Mouse (Mus musculus) liver, adult 2 months (tissue): Measurements from ENCODE around the gene Exoc3l4. TPM values are rescaled to one million over a fixed set of nuclear protein-coding genes. Genes with fewer than 3 reads are reported as not detected.

Experiments
- DNase-seq: peaks from one replicate; pipeline ENCODE4 v3.0.0-alpha.2; 2011; ENCODE audit warnings: low read depth, low spot score; ENCODE audit errors: extremely low read depth
- H3K27ac ChIP-seq: fragments of 200-500 bp; replicated peaks from 2 replicates; pipeline ENCODE4 v1.5.1; 2012; ENCODE audit warnings: low read depth, mild to moderate bottlenecking, control low read depth, inconsistent platforms, low read length; ENCODE audit not compliant: insufficient read depth
- H3K27me3 ChIP-seq: fragments of 200-500 bp; 2 replicates; pipeline ENCODE4 v1.6.1; 2012; ENCODE audit warnings: mild to moderate bottlenecking, moderate library complexity, low read length, inconsistent platforms; ENCODE audit not compliant: control insufficient read depth, insufficient read depth
- H3K36me3 ChIP-seq: fragments of 200-500 bp; 2 replicates; pipeline ENCODE4 v1.6.1; 2012; ENCODE audit warnings: low read length, inconsistent platforms; ENCODE audit not compliant: control insufficient read depth, insufficient read depth
- H3K4me1 ChIP-seq: fragments of 200-500 bp; 2 replicates; pipeline ENCODE4 v1.6.1; 2011; ENCODE audit warnings: low read length; ENCODE audit not compliant: control insufficient read depth, insufficient read depth
- H3K4me3 ChIP-seq: fragments of 200-500 bp; 2 replicates; pipeline ENCODE4 v1.5.1; 2011; ENCODE audit warnings: low read depth, mild to moderate bottlenecking, control low read depth, low read length, moderate library complexity; ENCODE audit not compliant: insufficient read depth
- H3K79me2 ChIP-seq: fragments of 200-500 bp; 2 replicates; pipeline ENCODE4 v1.6.1; 2012; ENCODE audit warnings: inconsistent platforms, mild to moderate bottlenecking, low read length, moderate library complexity; ENCODE audit not compliant: control insufficient read depth, insufficient read depth
- H3K9ac ChIP-seq: fragments of 200-500 bp; 2 replicates; pipeline ENCODE4 v1.6.1; 2012; ENCODE audit warnings: low read depth, mild to moderate bottlenecking, control low read depth, inconsistent platforms, low read length
- CTCF ChIP-seq: fragments of 200-500 bp; IDR thresholded peaks from 2 replicates; pipeline ENCODE4 v1.5.1; 2011; ENCODE audit warnings: low read depth, low read length, control low read depth
- POLR2A ChIP-seq: fragments of 200-500 bp; IDR thresholded peaks from 2 replicates; pipeline ENCODE4 v1.6.1; 2011; ENCODE audit warnings: low read length, control low read depth; ENCODE audit not compliant: insufficient read depth; ENCODE audit errors: extremely low read depth
- WGBS: fragments of 180-500 bp; shearing (Covaris S2); methylation state at CpG from one replicate; pipeline ENCODE4 v1.1.7; 2018; 5-methylcytosine and 5-hydroxymethylcytosine counted together
- polyA plus RNA-seq: library from polyadenylated mRNA; depleted of rRNA; stranded (reverse); fragments of >200 nt; gene quantifications from 2 replicates; pipeline ENCODE4 v1.2.3, GENCODE M21; 2012
- total RNA-seq: library from RNA; depleted of rRNA; stranded (reverse); fragments of >200 nt; gene quantifications from 2 replicates; pipeline ENCODE4 v1.2.3, GENCODE M21; 2014

Exoc3l4 gene
- total and polyA plus RNA-seq, 2 experiments: 1.0 to 3.4 TPM

GRCm38 (mm10) chr12:111375559-111375958 lies 41.3 kb upstream of the Exoc3l4 start:
- Histone ChIP-seq H3K4me3 (peak overlapping the region; percentile 93), H3K9ac (peak overlapping the region; percentile 85), H3K4me1 (peaks cover 19% of the 10 kb centered on the region), H3K27ac (peak overlapping the region; percentile 98), H3K36me3 (no peaks in the 10 kb centered on the region), H3K79me2 (peaks cover 21% of the 10 kb centered on the region), H3K27me3 (no peaks in the 10 kb centered on the region)
- TF ChIP-seq CTCF: no peak
- 0 out of 2 replicates have a peak, but pooled peaks have one; percentile 9 for TF ChIP-seq POLR2A
- DNase-seq: peak; percentile 81
- 2% methylated on average over 12 of the region's 12 CpGs for WGBS

GRCm38 (mm10) chr12:111376053-111376452 lies 40.8 kb upstream of the Exoc3l4 start:
- TF ChIP-seq CTCF (no peak), POLR2A (no peak)
- peaks cover 15% of the 10 kb centered on the region for H3K4me1 ChIP-seq
- no peaks in the 10 kb centered on the region for H3K36me3 ChIP-seq
- 1% methylated on average over 6 of the region's 6 CpGs for WGBS
- peaks cover 16% of the 10 kb centered on the region for H3K79me2 ChIP-seq
- H3K27me3 ChIP-seq: no peaks in the 10 kb centered on the region
- H3K9ac ChIP-seq: peak overlapping the region; percentile 85
- peak; percentile 59 for DNase-seq
- peak overlapping the region; percentile 93 for H3K4me3 ChIP-seq
- H3K27ac ChIP-seq: peak overlapping the region; percentile 98

DNA sequence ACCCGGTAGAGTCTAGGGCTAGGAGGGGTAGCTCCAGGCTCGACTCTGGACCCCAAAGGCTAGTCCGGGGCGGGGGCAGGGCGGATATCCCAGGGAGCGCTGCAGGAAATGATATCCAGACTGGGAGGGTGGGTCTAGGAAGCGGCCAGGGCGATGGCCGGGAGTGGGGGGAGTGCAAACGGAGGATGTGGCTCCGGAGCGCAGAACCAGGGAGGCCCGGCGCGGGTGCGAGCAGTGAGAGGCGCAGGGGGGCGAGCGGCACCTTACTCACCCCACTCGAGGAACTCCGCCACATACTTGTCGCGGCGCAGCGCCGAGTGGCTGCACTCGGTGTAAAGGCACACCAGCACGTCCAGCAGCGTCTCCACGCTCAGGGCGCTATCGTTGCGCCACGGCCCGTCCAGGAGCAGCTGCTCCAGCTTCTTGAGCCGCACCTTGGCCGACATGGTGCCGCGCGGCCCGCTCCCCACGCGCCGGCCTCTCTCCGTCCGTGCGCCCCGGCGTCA lies 39.9 kb upstream of the Exoc3l4 start:
- Histone ChIP-seq H3K4me1 (peaks cover 13% of the 10 kb centered on the region), H3K27ac (peak overlapping the region; percentile 93), H3K36me3 (no peaks in the 10 kb centered on the region), H3K27me3 (no peaks in the 10 kb centered on the region), H3K4me3 (peak overlapping the region; percentile 93), H3K9ac (peak overlapping the region; percentile 96), H3K79me2 (peaks cover 14% of the 10 kb centered on the region)
- under 1% methylated on average over 47 of the region's 49 CpGs for WGBS
- DNase-seq: no peak
- TF ChIP-seq CTCF (no peak), POLR2A (0 out of 2 replicates have a peak, but pooled peaks have one; percentile 40)

DNA sequence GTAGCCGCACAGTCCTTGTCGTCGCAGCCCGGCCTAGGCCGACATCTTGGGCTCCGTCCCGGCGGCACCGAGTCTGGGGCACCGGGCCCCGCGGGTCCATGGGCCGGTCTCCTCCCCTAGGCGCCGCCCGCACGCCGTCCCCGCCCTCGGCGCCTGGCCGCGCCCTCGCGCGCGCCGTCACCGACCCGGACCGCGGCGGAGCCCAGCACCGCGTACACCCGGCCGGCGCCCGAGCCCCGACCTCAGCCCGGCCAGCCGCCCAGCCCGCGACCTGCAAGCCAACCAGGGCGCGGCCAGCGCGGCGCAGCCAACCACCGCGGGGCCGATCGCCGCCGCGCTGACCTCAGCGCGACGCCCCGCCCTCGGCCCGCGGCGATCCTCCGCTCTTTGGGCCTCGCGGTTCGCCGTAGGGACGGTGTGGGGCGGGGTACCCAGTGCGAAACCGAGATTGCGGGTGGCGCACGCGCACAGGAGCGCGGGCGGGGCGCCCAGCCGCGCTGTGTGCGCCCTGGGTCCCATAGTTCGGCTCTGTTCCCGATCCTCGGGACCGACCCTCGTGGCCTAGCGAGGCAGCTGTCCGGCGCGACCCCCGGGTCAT lies 39.3 kb upstream of the Exoc3l4 start, which contains the start of gene Cdc42bpb:
Gene Cdc42bpb (minus strand): TSS at position 343 of the 598 bp plus-strand sequence.
- H3K9ac ChIP-seq: peak within 1 kb of the TSS; percentile 96
- DNase-seq: peak; percentile 75
- peaks cover 14% of the 10 kb centered on the region for H3K79me2 ChIP-seq
- 2% methylated on average over 94 of the region's 94 CpGs for WGBS
- no peaks in the 10 kb centered on the region for H3K36me3 ChIP-seq
- H3K4me1 ChIP-seq: peaks cover 12% of the 10 kb centered on the region
- H3K27ac ChIP-seq: peak within 1 kb of the TSS; percentile 93
- H3K4me3 ChIP-seq: peak within 1 kb of the TSS; percentile 93
- no peaks in the 10 kb centered on the region for H3K27me3 ChIP-seq
- no peak for TF ChIP-seq CTCF
- peak; percentile 86 for TF ChIP-seq POLR2A

- no peaks in the 10 kb centered on the region for H3K36me3 ChIP-seq
- H3K27ac ChIP-seq: peak overlapping the region; percentile 75
- peak overlapping the region; percentile 78 for H3K4me3 ChIP-seq
- peaks cover 8% of the 10 kb centered on the region for H3K4me1 ChIP-seq
- peak overlapping the region; percentile 84 for H3K9ac ChIP-seq
- DNase-seq: peak; percentile 42
- no peaks in the 10 kb centered on the region for H3K27me3 ChIP-seq
- peak; percentile 27 for TF ChIP-seq CTCF
- no peak for TF ChIP-seq POLR2A
- WGBS: under 1% methylated on average over 32 of the region's 32 CpGs
- H3K79me2 ChIP-seq: peaks cover 14% of the 10 kb centered on the region
These were observed 38.8 kb upstream of the Exoc3l4 start for GRCm38 (mm10) chr12:111377986-111378490.

DNA sequence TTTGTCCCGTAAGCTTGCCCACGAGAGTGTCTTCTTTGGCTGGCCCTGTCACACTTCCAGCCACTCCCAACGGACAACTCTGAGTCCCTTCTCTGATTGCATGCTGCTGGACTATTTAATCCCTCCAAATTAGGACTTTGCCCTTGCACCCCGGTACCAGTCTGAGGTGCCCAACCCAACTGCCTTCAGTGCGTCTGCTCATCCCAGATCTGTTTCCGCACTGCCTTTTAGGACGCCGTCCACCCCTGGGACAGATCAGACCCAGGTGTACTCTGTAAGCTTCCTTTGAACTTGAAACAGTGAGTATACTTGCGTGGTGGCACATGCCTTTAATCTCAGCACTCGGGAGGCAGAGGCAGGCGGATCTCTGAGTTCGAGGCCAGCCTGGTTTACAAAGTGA lies 38.0 kb upstream of the Exoc3l4 start:
- DNase-seq: no peak
- TF ChIP-seq CTCF (no peak), POLR2A (no peak)
- H3K79me2 ChIP-seq: peaks cover 12% of the 10 kb centered on the region
- peaks cover 6% of the 10 kb centered on the region for H3K4me1 ChIP-seq
- H3K36me3 ChIP-seq: no peaks in the 10 kb centered on the region
- no peak overlapping the region for H3K9ac ChIP-seq
- H3K27ac ChIP-seq: no peak overlapping the region
- no peak overlapping the region for H3K4me3 ChIP-seq
- WGBS: 72% methylated on average over 12 of the region's 12 CpGs
- no peaks in the 10 kb centered on the region for H3K27me3 ChIP-seq
